Comparison of ENCODE assay signal across 8 mouse cellular contexts in the genomic region with DNA sequence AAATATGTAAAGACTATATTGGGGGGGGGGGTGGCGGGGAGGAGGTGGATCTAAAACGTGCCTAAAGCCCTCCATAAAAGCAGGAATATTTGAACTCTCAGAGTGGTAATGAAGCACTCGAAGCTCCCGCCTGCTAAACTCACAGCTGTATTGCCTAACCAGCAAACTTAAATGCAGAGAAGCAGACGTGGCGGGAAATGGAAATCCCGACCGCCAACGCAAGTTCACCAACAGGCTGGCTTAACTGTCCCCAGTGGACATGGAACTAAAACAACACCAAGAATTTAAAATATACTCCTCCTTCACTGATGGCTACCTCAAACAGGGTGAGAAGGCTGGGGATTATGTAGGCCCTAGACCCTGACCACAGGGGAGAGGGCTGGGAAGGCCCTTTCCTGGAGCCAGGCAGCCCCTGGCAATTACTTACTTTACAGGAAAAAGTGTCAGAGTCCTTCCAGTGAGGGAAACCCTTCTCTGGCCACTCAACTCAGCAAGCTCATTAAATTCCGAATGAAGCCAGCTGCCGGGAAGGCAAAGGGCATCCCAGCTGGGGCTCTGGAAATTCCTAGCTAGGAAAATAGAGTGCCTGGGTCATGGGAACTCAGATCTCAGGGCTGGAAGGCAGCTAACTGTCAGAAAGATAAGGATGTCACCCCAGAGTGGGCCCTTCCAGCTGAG.
DNase-seq lines count a peak whose midpoint lies in the region; ATAC-seq and TF ChIP-seq lines count a peak whose summit lies in the region.

No protein-coding gene starts in this region.

- H3K27me3 ChIP-seq in heart, embryonic 13.5 days (replicated peaks): no peaks in the 10 kb centered on the region
- no peaks in the 10 kb centered on the region for H3K27me3 ChIP-seq in kidney, postnatal 0 days (ENCODE audit: insufficient read depth, low read length)
- H3K27me3 ChIP-seq in midbrain, embryonic 15.5 days (replicated peaks): no peaks in the 10 kb centered on the region

- no peak for ATAC-seq in heart, embryonic 13.5 days (ENCODE audit: extremely low read depth, insufficient number of reproducible peaks, low FRiP score, low TSS enrichment)
- peak; percentile 47 for ATAC-seq in kidney, postnatal 0 days (replicated peaks; ENCODE audit: low FRiP score, low read depth)
- ATAC-seq in midbrain, embryonic 15.5 days (replicated peaks): no peak
- no peak for ATAC-seq in granulocyte monocyte progenitor cell, adult 5-6 weeks (replicated peaks; ENCODE audit: poor library complexity, severe bottlenecking)

- no peak overlapping the region for H3K4me2 ChIP-seq in heart, embryonic 13.5 days
- no peak overlapping the region for H3K4me2 ChIP-seq in kidney, postnatal 0 days (ENCODE audit: low read length)
- no peak overlapping the region for H3K4me2 ChIP-seq in midbrain, embryonic 15.5 days

- 44% methylated on average over 11 of the region's 11 CpGs for WGBS in heart, embryonic 13.5 days
- 29% methylated on average over 11 of the region's 11 CpGs for WGBS in kidney, postnatal 0 days
- WGBS in midbrain, embryonic 15.5 days: 58% methylated on average over 11 of the region's 11 CpGs

- DNase-seq in heart, adult 18-20 months: peak; percentile 46 to 53
- DNase-seq in heart, adult 8-10 months (ENCODE audit: low spot score): no peak
- DNase-seq in kidney, postnatal 0 days (ENCODE audit: low spot score): peak; percentile 88
- DNase-seq in thymus, postnatal 25 days: no peak
- DNase-seq in right cerebral cortex, postnatal 4 days: no peak

- H3K9me3 ChIP-seq in heart, embryonic 13.5 days: no peaks in the 10 kb centered on the region
- H3K9me3 ChIP-seq in kidney, postnatal 0 days (replicated peaks; ENCODE audit: low read length): no peaks in the 10 kb centered on the region
- no peaks in the 10 kb centered on the region for H3K9me3 ChIP-seq in midbrain, embryonic 15.5 days

- no peak overlapping the region for H3K4me3 ChIP-seq in heart, embryonic 13.5 days
- H3K4me3 ChIP-seq in kidney, postnatal 0 days (replicated peaks; ENCODE audit: low read depth, low read length): no peak overlapping the region
- H3K4me3 ChIP-seq in midbrain, embryonic 15.5 days: no peak overlapping the region

- peak overlapping the region; percentile 93 for H3K27ac ChIP-seq in heart, embryonic 13.5 days (replicated peaks)
- H3K27ac ChIP-seq in kidney, postnatal 0 days: peak overlapping the region; percentile 83
- H3K27ac ChIP-seq in midbrain, embryonic 15.5 days: peak overlapping the region; percentile 14

- H3K9ac ChIP-seq in heart, embryonic 13.5 days: peak overlapping the region; percentile 59
- no peak overlapping the region for H3K9ac ChIP-seq in kidney, postnatal 0 days (ENCODE audit: low read depth, low read length)
- H3K9ac ChIP-seq in midbrain, embryonic 15.5 days: no peak overlapping the region

- peaks cover 77% of the 10 kb centered on the region for H3K4me1 ChIP-seq in heart, embryonic 13.5 days
- peaks cover 20% of the 10 kb centered on the region for H3K4me1 ChIP-seq in kidney, postnatal 0 days (replicated peaks; ENCODE audit: insufficient read depth, low read length)
- peaks cover 14% of the 10 kb centered on the region for H3K4me1 ChIP-seq in midbrain, embryonic 15.5 days

- H3K36me3 ChIP-seq in heart, embryonic 13.5 days: peaks cover 3% of the 10 kb centered on the region; the same call in 1 of the 2 replicates
- H3K36me3 ChIP-seq in kidney, postnatal 0 days (ENCODE audit: insufficient read depth, low read length): no peaks in the 10 kb centered on the region
- no peaks in the 10 kb centered on the region for H3K36me3 ChIP-seq in midbrain, embryonic 15.5 days (replicated peaks)

- TF ChIP-seq CTCF in kidney, postnatal 0 days (IDR thresholded peaks at IDR 0.05; ENCODE audit: low read depth): no peak

Comparison
In these comparisons a context has a peak if more than half of its experiments do, and no peak if none do; other contexts are left out.
1. DNase-seq: peak in heart, adult 18-20 months (2 of 2) and kidney, postnatal 0 days (single experiment); none in heart, adult 8-10 months (single experiment), thymus, postnatal 25 days (single experiment) and right cerebral cortex, postnatal 4 days (single experiment).
2. H3K27ac ChIP-seq: peak in every context shown above with its lines; median percentile 93 in heart, embryonic 13.5 days; 83 in kidney, postnatal 0 days; 14 in midbrain, embryonic 15.5 days.